Mouse (Mus musculus): ENCODE data around the gene Ndufaf2.
A peak's percentile ranks its signal among the peaks of the same experiment; 100 is the strongest.

Ndufaf2 gene

GRCm38 (mm10) chr13:108135617-108136016 lies 22.8 kb downstream of the Ndufaf2 start:
- DNase-seq: no peak

GRCm38 (mm10) chr13:108132031-108132819 lies 26.2 kb downstream of the Ndufaf2 start:
- DNase-seq: peak; percentile 17

- DNase-seq: no peak
These were observed 27.7 kb downstream of the Ndufaf2 start for GRCm38 (mm10) chr13:108130737-108131136.

GRCm38 (mm10) chr13:108129070-108129469 lies 29.4 kb downstream of the Ndufaf2 start:
- peak; percentile 33 for DNase-seq

- DNase-seq: no peak
These were observed 30.5 kb downstream of the Ndufaf2 start for GRCm38 (mm10) chr13:108127883-108128282.

- DNase-seq: peak; percentile 64
These were observed 31.3 kb downstream of the Ndufaf2 start for GRCm38 (mm10) chr13:108127130-108127529.

GRCm38 (mm10) chr13:108126246-108126645 lies 32.2 kb downstream of the Ndufaf2 start:
- no peak for DNase-seq

- peak; percentile 60 for DNase-seq
These were observed 34.3 kb downstream of the Ndufaf2 start for GRCm38 (mm10) chr13:108124096-108124495.

GRCm38 (mm10) chr13:108123109-108123723 lies 35.2 kb downstream of the Ndufaf2 start:
- DNase-seq: peak; percentile 33

GRCm38 (mm10) chr13:108119411-108120310 lies 38.8 kb downstream of the Ndufaf2 start:
- DNase-seq: no peak

GRCm38 (mm10) chr13:108118188-108118587 lies 40.2 kb downstream of the Ndufaf2 start:
- no peak for DNase-seq

- DNase-seq: no peak
These were observed 40.8 kb downstream of the Ndufaf2 start for GRCm38 (mm10) chr13:108117654-108118053.

GRCm38 (mm10) chr13:108114257-108114656 lies 44.2 kb downstream of the Ndufaf2 start:
- DNase-seq: peak; percentile 14

- no peak for DNase-seq
These were observed 44.9 kb downstream of the Ndufaf2 start for GRCm38 (mm10) chr13:108113536-108113935.

GRCm38 (mm10) chr13:108110929-108111328 lies 47.5 kb downstream of the Ndufaf2 start:
- no peak for DNase-seq

GRCm38 (mm10) chr13:108100700-108101099 lies 57.7 kb downstream of the Ndufaf2 start:
- DNase-seq: no peak

- DNase-seq: no peak
These were observed 62.0 kb downstream of the Ndufaf2 start for GRCm38 (mm10) chr13:108096446-108096845.

- DNase-seq: no peak
These were observed 62.8 kb downstream of the Ndufaf2 start for GRCm38 (mm10) chr13:108095617-108096016.

- no peak for DNase-seq
These were observed 63.7 kb downstream of the Ndufaf2 start for GRCm38 (mm10) chr13:108094681-108095080.

GRCm38 (mm10) chr13:108092290-108092689 lies 66.1 kb downstream of the Ndufaf2 start:
- DNase-seq: no peak

- no peak for DNase-seq
These were observed 71.7 kb downstream of the Ndufaf2 start for GRCm38 (mm10) chr13:108086724-108087123.

- DNase-seq: no peak
These were observed 72.4 kb downstream of the Ndufaf2 start for GRCm38 (mm10) chr13:108086036-108086435.

GRCm38 (mm10) chr13:108084086-108084485 lies 74.3 kb downstream of the Ndufaf2 start:
- DNase-seq: no peak

Data from retina, postnatal 1 day (tissue).